8 mouse cellular contexts compared by ENCODE assay signal in the genomic region with DNA sequence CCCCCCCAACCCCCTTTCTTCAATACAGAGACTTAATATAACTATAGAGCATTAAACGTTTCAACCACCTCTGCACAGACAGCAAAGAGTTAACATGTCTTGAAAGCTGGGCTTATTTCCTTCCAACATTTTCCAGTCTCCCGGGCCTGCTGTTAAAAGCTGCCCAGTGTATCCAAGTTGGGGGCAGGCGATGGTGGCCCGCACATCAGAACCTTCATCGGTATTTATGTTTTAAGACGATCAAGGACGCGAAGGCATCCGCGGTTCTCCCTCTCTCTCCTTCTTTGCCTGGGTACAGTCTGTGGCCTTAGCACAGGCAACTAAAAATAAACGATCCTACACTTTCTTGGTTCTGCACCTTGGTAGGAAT. TPM values are rescaled to one million over a fixed set of nuclear protein-coding genes. Genes with fewer than 3 reads are reported as not detected.
DNase-seq lines count a peak whose midpoint lies in the region; ATAC-seq lines count a peak whose summit lies in the region.

No protein-coding gene starts in this region.

- peak overlapping the region; percentile 59 for H3K4me3 ChIP-seq in brown adipose tissue, adult 24 weeks (ENCODE audit: insufficient read depth, low read depth, low read length)
- peak overlapping the region; percentile 60 for H3K4me3 ChIP-seq in hindbrain, embryonic 13.5 days
- H3K4me3 ChIP-seq in midbrain, embryonic 15.5 days = peak overlapping the region; percentile 44

- H3K27me3 ChIP-seq in hindbrain, embryonic 13.5 days = no peaks in the 10 kb centered on the region
- no peaks in the 10 kb centered on the region for H3K27me3 ChIP-seq in midbrain, embryonic 15.5 days (replicated peaks)

- H3K27ac ChIP-seq in brown adipose tissue, adult 24 weeks (replicated peaks; ENCODE audit: low read depth, low read length) = no peak overlapping the region
- H3K27ac ChIP-seq in hindbrain, embryonic 13.5 days = peak overlapping the region; percentile 30; the same call in 1 of the 2 replicates
- H3K27ac ChIP-seq in midbrain, embryonic 15.5 days = peak overlapping the region; percentile 16; the same call in 1 of the 2 replicates

- H3K9me3 ChIP-seq in hindbrain, embryonic 13.5 days = no peaks in the 10 kb centered on the region
- no peaks in the 10 kb centered on the region for H3K9me3 ChIP-seq in midbrain, embryonic 15.5 days

- H3K4me2 ChIP-seq in hindbrain, embryonic 13.5 days = peak overlapping the region; percentile 93
- H3K4me2 ChIP-seq in midbrain, embryonic 15.5 days = peak overlapping the region; percentile 87

- H3K4me1 ChIP-seq in brown adipose tissue, adult 24 weeks (ENCODE audit: control insufficient read depth, insufficient read depth, insufficient read length, low read length) = peaks cover 5% of the 10 kb centered on the region; the same call in 1 of the 2 replicates
- H3K4me1 ChIP-seq in hindbrain, embryonic 13.5 days (replicated peaks) = peaks cover 29% of the 10 kb centered on the region
- H3K4me1 ChIP-seq in midbrain, embryonic 15.5 days = peaks cover 10% of the 10 kb centered on the region

- WGBS in hindbrain, embryonic 13.5 days = under 1% methylated on average over 11 of the region's 11 CpGs
- under 1% methylated on average over 11 of the region's 11 CpGs for WGBS in midbrain, embryonic 15.5 days

- peak; percentile 45 for DNase-seq in kidney, postnatal 10 days
- DNase-seq in kidney, adult 8-10 months = no peak
- no peak for DNase-seq in right cerebral cortex, adult 2 months (ENCODE audit: low spot score in 2 of 2)
- DNase-seq in urinary bladder, adult 2 months (ENCODE audit: low spot score) = no peak

- H3K36me3 ChIP-seq in hindbrain, embryonic 13.5 days = no peaks in the 10 kb centered on the region
- no peaks in the 10 kb centered on the region for H3K36me3 ChIP-seq in midbrain, embryonic 15.5 days (replicated peaks)

- peak overlapping the region; percentile 68 for H3K9ac ChIP-seq in hindbrain, embryonic 13.5 days
- peak overlapping the region; percentile 35; the same call in 1 of the 2 replicates for H3K9ac ChIP-seq in midbrain, embryonic 15.5 days

- no peak for ATAC-seq in hindbrain, embryonic 13.5 days (ENCODE audit: low FRiP score)
- ATAC-seq in midbrain, embryonic 15.5 days (replicated peaks) = no peak
- no peak for ATAC-seq in megakaryocyte progenitor cell, adult 5-6 weeks (replicated peaks; ENCODE audit: poor library complexity)

RNA-seq across cellular contexts. Expression of a gene that starts 0.9 kb away (rescaled TPM):
- polyA plus RNA-seq in brown adipose tissue, adult 24 weeks (2012; ENCODE audit: insufficient read depth, insufficient read length, missing spikeins) = 1.7 TPM in 1 of 2 replicates, not detected in the other
- 99.4 and 113 TPM in 2 replicates for polyA plus RNA-seq in hindbrain, embryonic 13.5 days (2015; fragmentation: Nextera tagmentation; extraction: Ambion mirVana)
- 63.0 and 66.4 TPM in 2 replicates for polyA plus RNA-seq in midbrain, embryonic 15.5 days (2015; fragmentation: Nextera tagmentation; extraction: Ambion mirVana)
- 118 and 123 TPM in 2 replicates for total RNA-seq in megakaryocyte progenitor cell, adult 5-6 weeks (2015)
- total RNA-seq in megakaryocyte progenitor cell, adult 5-6 weeks (2017) = 276 and 278 TPM in 2 replicates
- 12.1 and 18.0 TPM in 2 replicates for polyA plus RNA-seq in urinary bladder, adult 2 months (2012; rRNA removed)

RNA-seq across cellular contexts. Expression of a gene that starts 46.7 kb away (rescaled TPM):
- polyA plus RNA-seq in brown adipose tissue, adult 24 weeks (2012; ENCODE audit: insufficient read depth, insufficient read length, missing spikeins) = 1.5 and 6.5 TPM in 2 replicates
- 114 TPM in 2 replicates for polyA plus RNA-seq in hindbrain, embryonic 13.5 days (2015; fragmentation: Nextera tagmentation; extraction: Ambion mirVana)
- 90.8 and 108 TPM in 2 replicates for polyA plus RNA-seq in midbrain, embryonic 15.5 days (2015; fragmentation: Nextera tagmentation; extraction: Ambion mirVana)
- 0.25 TPM in 1 of 2 replicates, not detected in the other for total RNA-seq in megakaryocyte progenitor cell, adult 5-6 weeks (2015)
- 0.41 TPM in 1 of 2 replicates, not detected in the other for total RNA-seq in megakaryocyte progenitor cell, adult 5-6 weeks (2017)
- polyA plus RNA-seq in urinary bladder, adult 2 months (2012; rRNA removed) = 27.3 and 40.3 TPM in 2 replicates
